Mouse (Mus musculus) lung, postnatal 0 days (tissue): ENCODE data around the gene Rps26.
"Not testable (repeated sequence)": the region's sequence is repeated elsewhere in the genome, so short reads cannot be mapped to it uniquely, and the experiment has no call there.

Source experiments
- CTCF ChIP-seq: IDR thresholded peaks from 2 replicates; pipeline ENCODE4 v1.5.1; 2016; ENCODE audit warnings: antibody characterized with exemption, mild to moderate bottlenecking
- EP300 ChIP-seq: IDR thresholded peaks from 2 replicates; pipeline ENCODE4 v1.6.1; 2016; ENCODE audit warnings: antibody characterized with exemption, mild to moderate bottlenecking, control low read depth

- not testable (repeated sequence) for TF ChIP-seq CTCF, EP300
Observed at GRCm38 (mm10) chr10:128630306-128630705, 3.8 kb upstream of the Rps26 start.
